Mouse (Mus musculus) C2C12 (cell line): ENCODE measurements around the gene Hist2h2bb. TPM values are rescaled to one million over a fixed set of nuclear protein-coding genes. Genes with fewer than 3 reads are reported as not detected.
"Not testable (repeated sequence)": the region's sequence is repeated elsewhere in the genome, so short reads cannot be mapped to it uniquely, and the experiment has no call there.

Experiments
- H3K27me3 ChIP-seq: one replicate; pipeline ENCODE4 v1.6.1; 2011; ENCODE audit not compliant: control insufficient read depth, insufficient read depth, insufficient read length
- H3K36me3 ChIP-seq: one replicate; pipeline ENCODE4 v1.6.1; 2011; ENCODE audit not compliant: control insufficient read depth, insufficient read depth
- H3K4me3 ChIP-seq: one replicate; pipeline ENCODE4 v1.5.1; 2011; ENCODE audit warnings: mild to moderate bottlenecking, control low read depth; ENCODE audit not compliant: poor library complexity, insufficient read depth, severe bottlenecking
- H3K79me2 ChIP-seq: one replicate; pipeline ENCODE4 v1.6.1; 2011; ENCODE audit not compliant: control insufficient read depth, insufficient read depth
- H3K79me3 ChIP-seq: one replicate; pipeline ENCODE4 v1.6.1; 2011; ENCODE audit warnings: low read depth, control low read depth
- H3ac ChIP-seq: one replicate; pipeline ENCODE3; 2011; ENCODE audit warnings: low read depth; ENCODE audit not compliant: control insufficient read depth, insufficient read length
- CEBPB ChIP-seq: IDR thresholded peaks from one replicate; pipeline ENCODE4 v1.6.1; 2011; ENCODE audit warnings: low read depth, mild to moderate bottlenecking, control low read depth, moderate library complexity
- CTCF ChIP-seq: IDR thresholded peaks from one replicate; pipeline ENCODE4 v1.5.1; 2011; ENCODE audit not compliant: control insufficient read depth, insufficient read depth, insufficient read length
- FOSL1 ChIP-seq: IDR thresholded peaks from one replicate; pipeline ENCODE4 v1.8.0; 2011; ENCODE audit warnings: mild to moderate bottlenecking, low read length; ENCODE audit not compliant: poor library complexity, insufficient read depth, severe bottlenecking
- MAX ChIP-seq: IDR thresholded peaks from one replicate; pipeline ENCODE4 v1.6.1; 2011; ENCODE audit warnings: mild to moderate bottlenecking, control low read depth
- MYOD1 ChIP-seq: IDR thresholded peaks from one replicate; pipeline ENCODE4 v1.6.1; 2011; ENCODE audit warnings: low read depth; ENCODE audit not compliant: control insufficient read depth, insufficient read length
- MYOG ChIP-seq: IDR thresholded peaks from one replicate; pipeline ENCODE4 v1.6.1; 2011; ENCODE audit not compliant: control insufficient read depth, insufficient read length; ENCODE audit errors: extremely low read depth
- USF1 ChIP-seq: IDR thresholded peaks from one replicate; pipeline ENCODE4 v1.6.1; 2011; ENCODE audit warnings: low read depth, mild to moderate bottlenecking, control low read depth, moderate library complexity
- polyA plus RNA-seq: library from polyadenylated mRNA; unstranded; fragments of >200 nt; fragmentation: generic; extraction: Trizol; gene quantifications from one replicate; pipeline ENCODE4 v1.2.1, GENCODE M21; 2012; ENCODE audit warnings: missing spikeins

Gene Hist2h2bb
- polyA plus RNA-seq, 1 experiment = 3.3 TPM

DNA sequence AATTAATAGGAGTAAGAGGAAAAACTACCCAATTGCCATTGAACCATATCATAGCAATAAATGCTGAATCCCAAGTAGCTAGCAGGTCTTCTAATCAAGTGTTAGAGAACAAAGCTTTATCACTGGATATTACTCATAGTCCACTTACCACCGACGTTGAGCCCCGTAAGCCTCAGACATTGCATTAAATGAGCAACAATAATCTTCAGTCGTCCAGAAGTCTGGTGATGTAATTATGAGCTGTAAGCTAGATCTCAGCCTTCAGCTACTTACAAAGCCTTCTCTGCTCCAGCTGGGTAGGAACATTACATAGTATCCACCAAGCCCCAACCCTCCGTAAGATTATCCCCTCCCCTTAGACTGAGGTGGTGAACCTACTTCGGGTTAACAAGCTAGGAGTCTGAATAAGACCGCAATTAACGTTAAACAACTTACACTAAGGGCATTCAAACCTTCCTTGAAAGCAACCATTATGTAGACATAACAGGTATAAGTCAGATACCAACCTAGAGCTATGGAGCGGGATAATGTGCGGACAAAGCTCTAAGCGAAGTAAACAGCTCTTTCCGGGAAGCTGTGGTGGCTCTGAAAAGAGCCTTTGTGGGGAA is 31.5 kb upstream of the Hist2h2bb start:
- H3K79me3 ChIP-seq = no peaks in the 10 kb centered on the region

DNA sequence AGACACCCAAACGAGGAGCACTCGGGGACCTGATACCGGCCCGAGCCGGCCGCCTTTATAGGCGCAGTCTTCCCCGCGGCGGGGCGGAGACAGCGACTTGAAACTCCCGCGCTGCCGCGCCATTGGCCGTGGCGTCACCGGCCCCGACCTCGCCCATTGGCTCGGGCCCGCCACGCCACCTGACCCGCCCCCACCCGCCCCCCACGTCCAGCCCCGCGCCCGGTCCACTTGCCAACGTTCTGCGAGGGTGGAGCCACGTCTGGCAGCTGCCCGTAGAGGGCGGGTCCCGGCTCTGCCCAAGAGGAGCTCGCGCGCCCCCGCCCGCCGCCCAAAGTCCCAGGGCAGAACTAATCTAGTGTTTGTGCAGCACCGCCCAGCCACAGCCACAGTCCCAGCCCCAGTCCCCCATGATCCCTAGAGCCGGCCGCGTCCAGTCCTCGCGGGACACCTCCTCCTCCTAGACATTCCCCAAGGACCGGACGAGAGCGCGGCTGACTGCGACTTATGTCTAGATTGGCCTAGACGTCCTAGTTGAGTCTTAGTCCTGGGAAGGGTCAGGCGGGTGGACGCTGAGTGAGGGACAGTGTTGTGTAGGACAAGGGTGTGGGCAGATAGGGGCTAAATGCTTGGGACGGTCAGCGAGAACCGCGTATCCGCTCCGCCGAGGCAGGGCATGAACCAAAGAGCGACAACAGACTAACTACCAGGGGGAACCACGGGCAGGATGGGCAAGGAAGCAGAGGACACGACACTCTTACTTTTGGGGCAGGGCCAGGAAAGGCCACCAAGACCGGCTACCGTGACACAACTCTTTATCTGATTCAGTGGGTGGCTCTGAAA is 30.4 kb upstream of the Hist2h2bb start, which contains the start of gene Hist2h3c2:
Gene Hist2h3c2, minus strand, starts transcription at position 174 of the 840 bp plus-strand sequence.
- H3ac ChIP-seq = peak within 1 kb of the TSS; percentile 68
- not testable (repeated sequence) for H3K79me2 ChIP-seq, H3K27me3 ChIP-seq, H3K36me3 ChIP-seq, H3K79me3 ChIP-seq
- H3K4me3 ChIP-seq = peak within 1 kb of the TSS; percentile 42

More for the DNA sequence above, 31.5 kb upstream of the Hist2h2bb start:
- Histone ChIP-seq H3K79me2 (no peaks in the 10 kb centered on the region), H3K27me3 (no peaks in the 10 kb centered on the region), H3K36me3 (no peaks in the 10 kb centered on the region), H3ac (peak overlapping the region; percentile 68), H3K4me3 (peak overlapping the region; percentile 42)
- no peak for TF ChIP-seq MYOD1
- no peak for TF ChIP-seq FOSL1
- TF ChIP-seq CTCF = no peak
- no peak for TF ChIP-seq MAX
- no peak for TF ChIP-seq CEBPB
- TF ChIP-seq USF1 = no peak
- TF ChIP-seq MYOG = no peak

DNA sequence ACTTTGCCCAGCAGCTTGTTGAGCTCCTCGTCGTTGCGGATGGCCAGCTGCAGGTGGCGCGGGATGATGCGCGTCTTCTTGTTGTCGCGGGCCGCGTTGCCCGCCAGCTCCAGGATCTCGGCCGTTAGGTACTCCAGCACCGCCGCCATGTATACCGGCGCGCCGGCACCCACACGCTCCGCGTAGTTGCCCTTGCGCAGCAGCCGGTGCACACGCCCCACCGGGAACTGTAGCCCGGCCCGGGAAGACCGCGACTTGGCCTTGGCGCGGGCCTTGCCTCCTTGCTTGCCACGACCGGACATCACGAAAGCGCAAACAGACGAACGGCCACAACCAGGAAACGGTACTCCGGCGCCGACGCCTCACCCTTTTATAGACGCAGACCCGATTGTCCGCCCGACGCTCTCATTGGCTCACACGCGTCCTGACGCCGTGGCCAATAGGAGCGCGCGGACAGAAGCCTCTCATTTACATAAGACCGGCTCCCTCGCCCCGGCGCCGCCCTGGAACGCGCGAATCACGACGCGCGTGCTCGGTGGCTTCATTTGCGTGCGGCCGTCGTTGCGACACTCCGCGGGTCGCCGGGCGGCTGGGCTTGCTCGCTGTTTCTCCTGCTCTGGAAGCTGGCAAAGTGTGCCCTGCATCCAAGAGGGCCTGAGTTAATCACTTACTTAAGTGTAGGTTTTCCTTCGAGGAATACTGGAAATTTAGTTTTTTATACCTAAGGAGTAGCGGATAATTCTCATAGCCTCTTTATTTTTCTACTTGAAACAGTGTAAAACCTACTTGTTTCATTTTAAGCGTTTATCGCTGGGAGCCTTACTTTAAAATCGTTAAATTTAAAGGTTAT is 29.4 kb upstream of the Hist2h2bb start, which contains the start of gene Hist2h2aa2:
Gene Hist2h2aa2, minus strand, starts transcription at position 328 of the 850 bp plus-strand sequence.
- Histone ChIP-seq H3K4me3 (peak within 1 kb of the TSS; percentile 29), H3ac (peak within 1 kb of the TSS; percentile 35)
- H3K36me3 ChIP-seq, H3K79me2 ChIP-seq, H3K27me3 ChIP-seq, H3K79me3 ChIP-seq: not testable (repeated sequence)

DNA sequence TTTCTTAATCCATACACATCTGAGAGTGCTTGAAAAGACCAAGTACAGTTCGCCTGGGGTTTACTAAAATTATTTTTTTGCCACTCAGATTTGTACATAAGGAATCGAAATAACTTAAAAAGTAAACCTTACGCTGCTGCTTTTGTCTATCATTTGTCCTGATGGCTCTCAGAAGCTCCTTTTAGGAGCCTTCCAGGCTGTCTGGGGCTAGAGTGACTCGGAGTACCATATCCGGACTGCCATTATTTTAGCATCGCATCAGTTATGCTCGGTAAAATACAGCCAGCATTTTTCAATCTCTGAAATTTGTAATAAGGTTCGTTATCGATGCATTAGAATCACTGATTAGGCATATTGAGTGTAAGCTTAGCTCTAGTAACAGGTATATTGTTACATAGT is 28.8 kb upstream of the Hist2h2bb start:
- TF ChIP-seq CTCF = no peak
- no peak for TF ChIP-seq MAX
- TF ChIP-seq FOSL1 = no peak
- no peak for TF ChIP-seq MYOG
- TF ChIP-seq USF1 = no peak
- no peak for TF ChIP-seq CEBPB
- no peak for TF ChIP-seq MYOD1
- Histone ChIP-seq H3K27me3 (no peaks in the 10 kb centered on the region), H3K4me3 (no peak overlapping the region), H3K79me2 (no peaks in the 10 kb centered on the region), H3K36me3 (no peaks in the 10 kb centered on the region), H3K79me3 (no peaks in the 10 kb centered on the region), H3ac (no peak overlapping the region)

DNA sequence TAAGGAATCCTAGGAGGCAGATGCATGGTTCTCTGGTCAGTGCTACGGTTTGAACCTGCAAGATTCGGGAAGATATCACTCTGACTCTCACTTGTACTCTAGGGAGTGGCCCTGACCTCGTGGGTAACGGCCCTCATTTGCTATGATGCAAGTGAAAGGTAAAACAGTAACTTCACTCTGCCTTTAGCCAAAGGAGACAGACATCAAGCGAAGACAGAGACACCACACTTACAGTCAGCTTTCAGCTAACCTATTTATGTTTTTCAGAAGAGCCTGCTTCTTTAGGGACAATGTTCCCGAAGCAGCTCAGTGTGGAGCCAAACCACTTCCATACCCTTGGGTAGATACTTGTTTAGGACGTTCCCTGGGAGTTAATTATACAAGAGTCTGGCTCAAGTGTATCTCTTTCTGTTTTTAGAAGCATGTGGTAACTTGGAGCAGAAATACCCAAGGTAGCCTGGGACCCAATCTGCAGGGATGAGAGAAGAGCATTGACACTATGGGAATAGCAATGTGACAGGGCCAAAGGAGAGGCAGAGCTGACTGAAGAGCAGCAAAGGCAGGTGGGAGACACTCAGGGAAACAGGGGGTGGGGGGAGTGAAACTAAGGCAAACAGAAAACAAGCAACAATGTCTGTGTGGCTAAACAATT is 25.5 kb upstream of the Hist2h2bb start:
- H3K4me3 ChIP-seq = no peak overlapping the region
- H3K79me3 ChIP-seq = peaks cover 2% of the 10 kb centered on the region
- H3K27me3 ChIP-seq = no peaks in the 10 kb centered on the region
- peak overlapping the region; percentile 2 for H3ac ChIP-seq
- H3K36me3 ChIP-seq = no peaks in the 10 kb centered on the region
- TF ChIP-seq CEBPB (no peak), USF1 (no peak), MYOD1 (no peak), FOSL1 (no peak), MYOG (no peak), CTCF (no peak), MAX (no peak)
- H3K79me2 ChIP-seq = no peaks in the 10 kb centered on the region
